Mouse (Mus musculus) stomach, embryonic 14.5 days (tissue): ENCODE results near the gene Mfap3. TPM values are rescaled to one million over a fixed set of nuclear protein-coding genes. Genes with fewer than 3 reads are reported as not detected.

Experiments
- ATAC-seq: fragments of 200-750 bp; cut with Nextera tagmentation; 2 replicates; pipeline ENCODE4 v1.8.0; 2017; ENCODE audit warnings: low read depth, moderate TSS enrichment; ENCODE audit not compliant: insufficient number of reproducible peaks, insufficient read depth, low FRiP score
- H3K27ac ChIP-seq: fragments of 300-500 bp; sonication (generic); 2 replicates; pipeline ENCODE4 v1.5.1; 2014; ENCODE audit warnings: mild to moderate bottlenecking, low read length, moderate library complexity, mixed read lengths
- H3K27me3 ChIP-seq: fragments of 300-500 bp; sonication (generic); 2 replicates; pipeline ENCODE4 v1.6.1; 2014; ENCODE audit warnings: low read length, control low read depth, mixed read lengths; ENCODE audit not compliant: control insufficient read depth, insufficient read depth
- H3K36me3 ChIP-seq: fragments of 300-500 bp; sonication (generic); 2 replicates; pipeline ENCODE4 v1.6.1; 2014; ENCODE audit warnings: mild to moderate bottlenecking, control low read depth, low read length, moderate library complexity, mixed read lengths; ENCODE audit not compliant: control insufficient read depth, insufficient read depth
- H3K4me1 ChIP-seq: fragments of 300-500 bp; sonication (generic); 2 replicates; pipeline ENCODE4 v1.6.1; 2014; ENCODE audit warnings: low read length, control low read depth, mixed read lengths; ENCODE audit not compliant: control insufficient read depth, insufficient read depth
- H3K4me2 ChIP-seq: fragments of 300-500 bp; sonication (generic); replicated peaks from 2 replicates; pipeline ENCODE4 v1.6.1; 2014; ENCODE audit warnings: low read depth, low read length, control low read depth
- H3K4me3 ChIP-seq: fragments of 300-500 bp; sonication (generic); 2 replicates; pipeline ENCODE4 v1.5.1; 2014; ENCODE audit warnings: low read depth, low read length, control low read depth
- H3K9ac ChIP-seq: fragments of 300-500 bp; sonication (generic); replicated peaks from 2 replicates; pipeline ENCODE4 v1.6.1; 2014; ENCODE audit warnings: low read depth, mild to moderate bottlenecking, control low read depth, low read length, moderate library complexity, mixed read lengths
- H3K9me3 ChIP-seq: fragments of 300-500 bp; sonication (generic); 2 replicates; pipeline ENCODE4 v1.6.1; 2016; ENCODE audit warnings: low read depth, low read length, control low read depth; ENCODE audit not compliant: control insufficient read depth
- WGBS: fragments of 180-500 bp; shearing (Covaris S2); extraction: QIAGEN DNeasy Blood & Tissue Kit; methylation state at CpG from one replicate; pipeline ENCODE4 v1.1.7; 2014; 5-methylcytosine and 5-hydroxymethylcytosine counted together
- polyA plus RNA-seq: library from polyadenylated mRNA; unstranded; fragments of >200 nt; fragmentation: Nextera tagmentation; extraction: Ambion mirVana; gene quantifications from 2 replicates; pipeline ENCODE4 v1.2.1, GENCODE M21; 2014

Gene Mfap3
- polyA plus RNA-seq, result 51.2 and 55.9 TPM in 2 replicates

DNA sequence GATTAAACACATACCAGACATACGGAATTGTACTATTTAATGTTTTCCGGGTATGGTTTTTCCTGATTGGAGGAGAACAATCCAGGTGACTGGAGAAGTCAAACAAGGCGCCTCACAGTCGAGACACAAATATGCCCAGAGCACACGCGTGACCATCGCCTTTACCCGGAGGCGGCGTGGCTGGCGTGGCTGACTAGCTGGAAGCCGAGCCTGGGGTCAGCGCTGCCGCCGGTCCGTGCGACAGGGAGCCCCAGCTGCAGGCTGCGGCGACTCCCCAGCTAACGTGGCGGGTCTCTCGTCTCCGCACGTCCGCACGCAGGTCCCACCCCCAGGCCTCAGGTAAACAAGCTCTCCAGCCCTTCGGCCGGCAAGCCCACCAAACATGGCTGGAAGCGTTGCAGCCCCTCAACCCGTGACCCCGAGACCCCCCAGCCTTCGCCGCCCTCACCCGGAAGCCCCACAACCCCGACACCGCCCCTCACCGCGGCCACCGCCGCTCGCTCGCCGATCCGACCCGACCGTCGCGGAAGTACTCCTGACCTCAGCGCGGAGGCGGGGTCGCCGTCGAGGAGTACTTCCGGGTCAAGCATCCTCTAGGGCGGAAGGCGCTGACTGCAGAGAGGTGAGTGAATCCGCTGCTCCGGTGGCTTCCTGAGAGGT, at the start of gene Mfap3, which contains the start of gene Fam114a2:
Gene Mfap3, plus strand, starts transcription at position 574 of the 660 bp plus-strand sequence.
Gene Fam114a2, minus strand, starts transcription at position 527 of the 660 bp plus-strand sequence.
- Histone ChIP-seq H3K4me1 (peaks cover 3% of the 10 kb centered on the region; the same call in 1 of the 2 replicates), H3K27ac (peak within 1 kb of the TSS; percentile 78; the same call in 1 of the 2 replicates), H3K36me3 (peaks cover 5% of the 10 kb centered on the region), H3K9ac (peak within 1 kb of the TSS; percentile 71), H3K4me3 (peak within 1 kb of the TSS; percentile 90), H3K4me2 (peak within 1 kb of the TSS; percentile 60), H3K27me3 (no peaks in the 10 kb centered on the region), H3K9me3 (no peaks in the 10 kb centered on the region)
- peak; percentile 95 for ATAC-seq
- WGBS, result under 1% methylated on average over 59 of the region's 59 CpGs

DNA sequence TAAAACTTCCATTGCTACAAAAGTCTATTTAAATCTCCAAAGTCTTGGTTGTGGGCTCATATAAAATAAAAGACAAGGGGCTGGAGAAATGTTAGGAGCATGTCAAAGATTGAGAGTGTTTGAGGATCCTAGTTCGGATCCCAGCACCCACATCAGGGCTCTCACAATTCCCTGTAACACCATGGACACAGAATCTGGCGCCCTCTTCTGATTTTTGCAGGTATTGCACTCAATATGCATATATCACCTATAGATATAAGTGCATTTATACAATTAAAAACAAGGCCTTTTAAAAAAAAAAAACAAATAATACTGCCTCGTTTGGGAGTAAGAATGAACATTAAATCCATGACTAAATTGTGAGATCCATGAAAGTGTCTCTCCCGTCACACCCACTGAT, 49.8 kb upstream of the Mfap3 start:
- ATAC-seq, result no peak
- H3K9me3 ChIP-seq, result no peaks in the 10 kb centered on the region; the same call in 1 of the 2 replicates
- H3K4me2 ChIP-seq, result no peak overlapping the region
- 74% methylated on average over 4 of the region's 4 CpGs for WGBS
- no peak overlapping the region for H3K27ac ChIP-seq
- H3K9ac ChIP-seq, result no peak overlapping the region
- no peaks in the 10 kb centered on the region for H3K4me1 ChIP-seq
- H3K36me3 ChIP-seq, result no peaks in the 10 kb centered on the region
- no peaks in the 10 kb centered on the region for H3K27me3 ChIP-seq
- no peak overlapping the region for H3K4me3 ChIP-seq

DNA sequence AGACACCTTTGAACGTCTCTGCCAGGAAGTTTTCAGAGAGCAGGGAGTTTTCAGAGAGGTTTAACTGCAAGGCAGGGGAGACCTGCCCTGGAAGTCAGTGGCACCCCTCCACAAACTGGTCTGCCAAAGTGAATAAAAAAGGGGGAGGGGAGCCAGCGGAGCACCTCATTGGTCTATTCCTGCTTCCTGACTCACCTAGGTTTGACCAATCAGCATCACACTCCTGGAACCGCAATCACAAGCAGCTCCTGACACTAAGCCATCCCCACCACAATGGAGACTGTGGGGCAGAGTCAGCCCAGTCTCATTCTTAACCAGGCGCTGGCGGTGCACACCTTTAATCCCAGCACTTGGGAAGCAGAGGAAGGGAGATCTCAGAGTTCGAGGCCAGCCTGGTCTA, 48.4 kb upstream of the Mfap3 start:
- Histone ChIP-seq H3K36me3 (no peaks in the 10 kb centered on the region), H3K27ac (no peak overlapping the region), H3K9ac (no peak overlapping the region), H3K27me3 (no peaks in the 10 kb centered on the region), H3K4me2 (no peak overlapping the region), H3K9me3 (no peaks in the 10 kb centered on the region; the same call in 1 of the 2 replicates), H3K4me3 (no peak overlapping the region), H3K4me1 (no peaks in the 10 kb centered on the region)
- no peak for ATAC-seq
- WGBS, result 52% methylated on average over 6 of the region's 6 CpGs

DNA sequence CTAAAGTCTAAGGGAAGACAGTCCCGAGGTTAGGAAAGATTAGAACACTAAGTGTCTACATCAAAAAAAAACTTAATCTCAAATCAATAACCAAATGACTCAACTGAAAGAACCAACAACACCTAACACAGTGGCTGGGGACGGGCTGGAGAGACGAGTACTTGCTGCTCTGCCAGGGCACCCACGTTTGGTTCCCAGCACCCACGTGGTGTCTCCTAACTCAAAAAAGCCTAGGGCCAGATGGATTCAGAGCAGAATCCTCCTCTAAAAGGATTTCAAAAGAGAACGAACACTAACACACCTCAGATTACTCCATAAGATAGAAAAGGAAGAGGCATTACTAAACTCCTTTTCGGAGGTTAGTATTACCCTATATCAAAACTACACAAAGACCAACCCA, 47.5 kb upstream of the Mfap3 start:
- no peak overlapping the region for H3K4me2 ChIP-seq
- no peak for ATAC-seq
- no peaks in the 10 kb centered on the region for H3K4me1 ChIP-seq
- 79% methylated on average over 7 of the region's 7 CpGs for WGBS
- no peak overlapping the region for H3K9ac ChIP-seq
- H3K4me3 ChIP-seq, result no peak overlapping the region
- no peaks in the 10 kb centered on the region for H3K36me3 ChIP-seq
- no peaks in the 10 kb centered on the region for H3K27me3 ChIP-seq
- H3K27ac ChIP-seq, result no peak overlapping the region
- H3K9me3 ChIP-seq, result no peaks in the 10 kb centered on the region; the same call in 1 of the 2 replicates

DNA sequence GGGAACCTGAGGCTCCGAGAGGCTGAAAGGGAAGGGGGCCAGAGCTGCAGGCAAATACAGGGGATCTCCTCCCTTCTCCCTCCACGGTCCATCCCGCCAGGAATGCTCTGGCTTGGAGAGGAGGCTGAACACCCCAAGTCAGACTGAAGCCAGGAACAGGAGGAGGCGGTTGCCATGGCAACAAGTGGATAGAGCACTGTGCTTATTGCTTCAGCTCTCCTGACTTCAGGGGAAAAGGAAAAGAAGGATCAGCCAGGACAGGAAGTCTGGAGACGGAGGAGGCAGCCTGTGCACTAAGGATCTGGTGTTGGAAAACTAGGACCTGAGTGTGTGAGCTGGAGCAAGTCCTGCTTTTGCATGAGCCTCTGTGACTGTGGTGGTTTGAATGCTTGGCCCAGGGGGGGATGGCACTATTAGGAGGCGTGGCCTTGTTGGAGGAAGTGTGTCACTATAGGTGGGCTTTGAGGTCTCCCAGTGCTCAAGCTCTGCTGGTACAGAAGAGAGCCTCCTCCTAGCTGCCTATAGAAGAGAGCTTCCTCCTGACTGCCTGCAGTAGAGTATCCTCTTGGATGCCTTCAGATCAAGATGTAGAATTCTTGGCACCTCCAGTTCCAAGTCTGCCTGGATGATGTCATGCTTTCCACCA, 44.0 kb upstream of the Mfap3 start:
- H3K4me3 ChIP-seq, result no peak overlapping the region
- no peaks in the 10 kb centered on the region for H3K9me3 ChIP-seq
- H3K27ac ChIP-seq, result no peak overlapping the region
- H3K4me1 ChIP-seq, result no peaks in the 10 kb centered on the region
- no peak overlapping the region for H3K4me2 ChIP-seq
- no peaks in the 10 kb centered on the region for H3K27me3 ChIP-seq
- H3K36me3 ChIP-seq, result no peaks in the 10 kb centered on the region
- ATAC-seq, result no peak
- H3K9ac ChIP-seq, result no peak overlapping the region
- WGBS, result 67% methylated on average over 6 of the region's 6 CpGs

DNA sequence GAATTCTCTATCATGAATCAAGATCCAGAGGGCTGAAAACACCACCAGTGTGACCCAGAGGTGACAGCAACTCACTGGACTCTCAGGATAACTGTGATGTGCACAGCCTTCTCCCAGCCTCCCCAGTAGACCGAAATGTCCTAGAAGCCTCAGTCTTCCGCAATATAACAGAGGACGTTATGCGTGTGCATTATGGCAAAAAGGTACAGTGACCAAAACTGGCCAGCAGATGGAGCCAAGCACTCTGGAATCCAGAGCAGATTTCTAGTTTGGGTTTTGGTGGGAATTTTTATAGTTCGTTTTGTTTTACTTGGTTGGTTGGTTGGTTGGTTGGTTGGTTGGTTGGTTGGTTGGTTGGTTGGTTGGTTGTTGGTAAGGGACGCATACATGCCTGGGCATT, 43.3 kb upstream of the Mfap3 start:
- Histone ChIP-seq H3K27ac (no peak overlapping the region), H3K9me3 (no peaks in the 10 kb centered on the region), H3K4me2 (no peak overlapping the region)

DNA sequence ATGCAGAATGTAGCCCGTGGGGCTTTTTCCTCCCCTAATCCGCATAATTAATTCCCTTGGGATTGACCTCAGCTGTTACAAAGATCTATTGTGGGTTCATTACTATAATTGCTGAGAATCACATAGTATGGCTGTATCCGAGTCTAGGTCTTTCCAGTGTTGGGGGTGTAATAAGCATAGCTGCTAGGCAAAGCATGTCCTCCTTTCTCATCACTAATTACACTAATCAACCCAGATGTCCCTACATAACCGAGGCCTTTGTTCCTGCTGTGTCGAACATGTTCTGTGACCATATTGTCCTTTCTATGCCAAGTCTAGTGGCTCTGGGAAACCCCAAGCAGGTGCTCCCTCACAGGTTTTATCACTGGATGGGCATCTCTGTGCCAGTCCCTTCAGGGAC, 40.4 kb upstream of the Mfap3 start:
- no peak for ATAC-seq
- no peak overlapping the region for H3K4me3 ChIP-seq

More for the DNA sequence above, 43.3 kb upstream of the Mfap3 start:
- H3K27me3 ChIP-seq, result no peaks in the 10 kb centered on the region
- no peak overlapping the region for H3K4me3 ChIP-seq
- no peaks in the 10 kb centered on the region for H3K4me1 ChIP-seq
- no peak for ATAC-seq
- no peaks in the 10 kb centered on the region for H3K36me3 ChIP-seq
- 45% methylated on average over 6 of the region's 6 CpGs for WGBS
- no peak overlapping the region for H3K9ac ChIP-seq

DNA sequence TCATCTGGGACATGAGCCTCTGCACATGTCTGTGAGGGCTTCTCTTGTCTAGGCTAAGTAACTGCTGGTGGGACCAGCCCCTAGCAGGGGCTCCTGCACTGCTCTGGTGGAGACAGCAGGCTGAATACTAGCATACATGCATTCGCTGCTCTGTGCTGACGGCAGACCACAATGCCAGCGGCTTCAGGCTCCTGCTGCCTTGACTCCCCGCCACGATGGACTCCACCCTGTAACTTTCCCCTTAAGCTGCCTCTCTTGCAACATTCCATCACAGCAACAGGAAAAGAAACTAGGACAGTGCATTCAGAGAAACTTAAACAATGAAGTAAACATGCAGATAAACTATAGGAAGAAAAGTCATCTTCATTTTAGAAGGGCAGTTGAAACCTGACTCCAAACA, 30.0 kb upstream of the Mfap3 start:
- Histone ChIP-seq H3K4me1 (no peaks in the 10 kb centered on the region), H3K27me3 (no peaks in the 10 kb centered on the region), H3K4me2 (no peak overlapping the region), H3K9ac (no peak overlapping the region), H3K9me3 (no peaks in the 10 kb centered on the region), H3K4me3 (no peak overlapping the region), H3K36me3 (peaks cover 70% of the 10 kb centered on the region), H3K27ac (no peak overlapping the region)
- no peak for ATAC-seq
- 83% methylated on average over 5 of the region's 5 CpGs for WGBS

More for the DNA sequence above, 40.4 kb upstream of the Mfap3 start:
- Histone ChIP-seq H3K9ac (no peak overlapping the region), H3K9me3 (no peaks in the 10 kb centered on the region), H3K4me1 (no peaks in the 10 kb centered on the region), H3K27me3 (no peaks in the 10 kb centered on the region), H3K27ac (no peak overlapping the region), H3K36me3 (peaks cover 15% of the 10 kb centered on the region; the same call in 1 of the 2 replicates), H3K4me2 (no peak overlapping the region)
- WGBS, result 91% methylated on average over 5 of the region's 5 CpGs
